Mouse (Mus musculus) heart, postnatal 14 days (tissue): ENCODE data around the gene Spata32. TPM values are rescaled to one million over a fixed set of nuclear protein-coding genes. Genes with fewer than 3 reads are reported as not detected.
A peak's percentile ranks its signal among the peaks of the same experiment; 100 is the strongest.

ENCODE experiments used
- DNase-seq, 2 experiments: peaks; one replicate each; pipeline ENCODE4 v3.0.0; 2021 to 2022
- intact Hi-C: fragments of 180-260 bp; cut with DNase I; formaldehyde crosslinking; loops from one replicate; pipeline ENCODE4 v1.15.1; 2025
- long read RNA-seq, 2 experiments: library from polyadenylated mRNA; stranded (forward); transcript quantifications; one replicate each; pipeline ENCODE4 v2.0.0; 2021
- total RNA-seq, 2 experiments: library from RNA; stranded (reverse); gene quantifications; 2 replicates each; pipeline ENCODE4 v1.2.3; 2021

Gene Spata32
- total RNA-seq: not detected
- long read RNA-seq, experiment 1: 0 reads
- long read RNA-seq, experiment 2: 0 reads

GRCm38 (mm10) chr11:103217790-103218516 lies at the start of gene Spata32:
Gene Spata32 (minus strand): TSS chr11:103218432.
- intact Hi-C loops: no loop called here
- peak; percentile 55 to 61 for DNase-seq

- intact Hi-C loops: no loop called here
- DNase-seq: peak; percentile 99 to 100
Observed at GRCm38 (mm10) chr11:103267346-103268219, 49.4 kb upstream of the Spata32 start, which contains the start of gene Map3k14. Gene Map3k14 (minus strand): TSS chr11:103267472.

- no peak for DNase-seq
- intact Hi-C loops: no loop called here
Observed at GRCm38 (mm10) chr11:103266729-103267345, 48.6 kb upstream of the Spata32 start.

DNA sequence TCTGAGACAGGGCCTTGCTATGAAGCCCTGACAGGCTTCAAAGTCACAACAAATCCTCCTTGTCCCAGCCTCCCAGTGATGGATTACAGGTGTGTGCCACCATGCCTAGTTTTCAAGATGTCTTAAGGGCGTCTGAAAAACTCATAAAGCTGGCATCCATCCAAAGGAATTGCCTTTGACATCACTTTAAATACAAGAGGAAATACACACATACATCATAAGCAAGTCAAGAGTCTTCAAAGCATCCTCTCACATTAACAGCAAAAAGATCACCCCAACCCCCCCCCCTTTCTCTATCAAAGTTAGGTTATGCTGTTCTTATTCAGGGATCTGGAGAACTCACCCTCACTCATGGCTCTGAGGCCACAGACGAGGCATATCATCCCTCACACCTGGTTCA lies 47.6 kb upstream of the Spata32 start:
- intact Hi-C loops: no loop called here
- DNase-seq: no peak

GRCm38 (mm10) chr11:103265211-103265610 lies 47.0 kb upstream of the Spata32 start:
- intact Hi-C loops: no loop called here
- no peak for DNase-seq

GRCm38 (mm10) chr11:103264427-103265005 lies 46.3 kb upstream of the Spata32 start:
- intact Hi-C loops: no loop called here
- no peak for DNase-seq

DNA sequence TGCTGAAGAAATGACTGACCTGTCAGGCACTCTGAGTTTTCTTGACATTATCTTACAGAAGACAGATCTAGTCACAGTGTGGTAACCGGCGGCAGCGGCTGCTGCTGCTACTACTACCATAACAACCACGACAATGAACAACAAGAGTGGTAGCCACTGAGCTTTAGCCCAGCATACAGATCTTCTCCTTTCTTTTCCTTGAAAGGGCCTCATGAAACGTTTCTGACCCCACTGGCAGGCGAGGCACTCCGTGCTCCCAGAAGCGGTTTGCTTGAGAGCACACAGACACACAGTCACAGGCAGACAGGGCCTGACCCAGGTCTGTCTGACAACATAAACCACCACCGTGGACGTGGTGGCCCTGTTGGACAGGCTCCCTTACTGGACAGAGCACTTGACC lies 45.3 kb upstream of the Spata32 start:
- intact Hi-C loops: no loop called here
- no peak for DNase-seq

DNA sequence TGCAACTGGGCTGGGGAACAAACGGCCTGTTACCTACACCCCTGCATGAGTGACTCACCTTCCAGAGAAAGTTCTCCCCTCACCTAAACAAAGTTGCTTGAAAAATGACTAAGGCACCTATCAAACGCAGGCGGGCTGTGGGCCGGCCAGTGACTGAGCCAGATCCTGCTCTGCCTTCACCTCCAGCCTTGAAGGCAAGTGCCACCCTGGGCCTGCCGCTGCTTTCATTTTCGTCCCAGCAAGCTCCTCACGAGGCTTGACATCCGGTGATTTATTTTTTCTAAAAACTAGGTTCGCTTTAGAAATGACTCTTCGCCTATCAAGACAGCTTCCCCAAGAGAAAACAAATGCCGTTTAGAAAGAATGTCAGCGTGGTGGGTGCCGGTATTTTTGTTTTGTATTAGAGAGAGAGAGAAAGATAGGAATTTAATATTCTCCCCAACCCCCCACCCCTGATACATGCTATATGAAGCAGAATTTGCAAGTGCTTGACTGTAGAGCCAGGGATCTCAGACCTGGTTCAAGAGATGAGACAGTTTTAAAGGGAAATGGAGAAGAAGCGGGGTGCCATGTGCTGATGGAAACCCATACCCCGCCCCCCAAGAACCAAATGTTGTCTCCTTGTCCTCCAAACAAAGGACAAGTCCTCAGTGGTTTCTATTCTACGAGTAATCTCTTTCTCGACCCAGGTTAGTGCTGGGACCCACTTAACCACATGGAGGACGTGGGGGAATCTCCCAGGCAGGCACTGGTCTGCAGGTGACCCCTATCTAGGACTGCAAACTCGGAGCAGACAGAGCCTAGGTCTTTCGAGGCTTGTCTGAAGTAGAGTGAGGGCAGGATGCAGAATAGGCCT lies 44.4 kb upstream of the Spata32 start:
- intact Hi-C loops: no loop called here
- peak in 1 of 2 experiments; percentile 40 for DNase-seq

DNA sequence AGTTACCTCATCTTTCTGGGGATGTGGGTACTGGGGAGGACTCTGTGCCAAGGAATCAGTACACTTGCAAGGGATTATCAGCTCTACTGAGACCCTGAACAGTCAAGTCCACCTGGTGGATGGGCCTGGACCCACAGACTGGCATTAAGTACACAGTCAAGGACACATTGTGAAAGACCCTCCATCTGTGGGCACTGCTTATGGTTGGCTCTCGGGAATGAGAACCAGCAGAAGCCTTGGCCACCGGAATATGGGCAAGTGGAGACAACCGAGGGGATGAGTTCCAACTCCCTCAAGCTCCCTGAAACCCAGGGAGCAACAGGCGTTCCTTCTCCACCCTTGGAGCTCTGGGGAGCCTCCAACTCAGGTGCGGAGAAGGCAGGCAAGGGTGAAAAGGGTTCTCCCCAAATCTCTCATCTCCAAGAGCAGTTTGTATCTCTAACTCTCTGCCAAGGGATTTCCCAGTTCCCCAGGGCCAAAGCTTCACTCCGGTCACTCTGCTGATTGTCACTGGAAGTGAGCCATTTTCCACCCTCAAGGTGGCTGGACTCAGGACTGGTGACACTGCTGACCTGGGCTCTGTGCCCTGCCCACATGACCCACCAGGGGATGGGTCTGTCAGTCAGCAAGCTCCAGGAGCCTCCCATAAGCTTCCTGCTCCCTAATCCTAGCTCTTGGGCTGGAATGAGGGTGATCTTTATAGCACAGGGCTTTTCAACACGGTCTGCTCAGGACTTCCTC lies 43.6 kb upstream of the Spata32 start:
- peak; percentile 52 to 64 for DNase-seq
- intact Hi-C loops: no loop called here

DNA sequence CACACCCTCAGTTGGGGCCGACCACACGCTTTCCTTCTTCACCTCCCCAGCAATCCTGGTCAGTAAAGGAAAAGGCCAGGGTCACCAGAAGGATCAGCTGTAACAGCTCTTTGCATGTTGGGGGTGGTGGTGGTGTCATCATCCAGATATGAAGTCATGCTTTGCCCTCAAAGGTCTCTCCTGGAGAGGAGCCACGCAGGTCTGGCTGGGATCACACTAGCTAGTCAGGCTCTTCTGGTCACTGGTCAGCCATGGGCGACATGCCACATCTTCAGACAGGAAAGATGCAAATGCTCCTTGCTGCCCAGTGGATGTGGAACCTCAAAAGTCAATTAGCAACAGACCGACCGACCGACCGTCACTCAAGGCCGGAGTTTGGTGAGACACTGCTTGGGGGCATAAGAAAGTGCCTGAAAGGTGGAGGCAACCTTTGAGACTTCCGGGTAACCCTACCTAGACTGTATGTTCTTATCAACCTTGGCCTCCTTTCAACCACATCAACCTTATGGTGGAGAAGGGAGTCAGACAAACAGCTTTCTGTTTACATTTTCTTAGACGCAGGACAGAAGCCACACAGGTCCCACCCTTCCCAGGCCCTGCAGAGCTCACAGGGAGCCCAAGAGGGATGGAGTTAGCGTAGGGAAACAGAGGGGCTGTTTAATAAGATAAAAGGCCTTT lies 42.4 kb upstream of the Spata32 start:
- intact Hi-C loops: no loop called here

GRCm38 (mm10) chr11:103260034-103260433 lies 41.8 kb upstream of the Spata32 start:
- intact Hi-C loops: no loop called here
- DNase-seq: no peak

More for the DNA sequence above, 42.4 kb upstream of the Spata32 start:
- no peak for DNase-seq

DNA sequence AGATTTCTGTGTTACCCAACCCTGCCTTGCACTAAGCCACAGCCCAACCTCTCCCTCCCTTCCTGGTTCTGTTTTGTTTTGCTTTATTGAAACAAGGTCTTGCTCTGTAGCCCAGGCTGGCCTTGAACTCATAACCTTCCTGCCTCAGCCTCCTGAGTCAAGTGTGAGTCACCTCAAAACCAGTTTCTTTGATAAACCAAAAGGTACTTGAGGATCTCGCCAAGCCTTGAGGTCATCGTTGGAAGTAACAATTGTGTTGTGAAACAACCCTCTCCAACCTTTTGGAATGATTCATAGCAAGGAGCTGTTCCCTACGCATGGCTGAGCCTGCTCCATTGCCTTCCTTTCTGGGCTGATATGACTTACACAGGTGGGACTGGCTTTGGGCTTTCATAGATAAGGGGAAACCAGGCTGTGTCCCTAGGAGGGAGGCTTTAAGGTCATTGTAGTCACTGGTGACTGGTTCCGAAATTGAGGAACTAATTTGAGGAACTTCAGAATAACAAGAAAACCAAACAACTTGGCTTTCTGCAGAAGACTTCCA lies 39.8 kb upstream of the Spata32 start:
- intact Hi-C loops: no loop called here
- no peak for DNase-seq

GRCm38 (mm10) chr11:103253605-103254004 lies 35.4 kb upstream of the Spata32 start:
- intact Hi-C loops: no loop called here
- DNase-seq: no peak

- DNase-seq: no peak
- intact Hi-C loops: no loop called here
Observed at GRCm38 (mm10) chr11:103252380-103252779, 34.1 kb upstream of the Spata32 start.

GRCm38 (mm10) chr11:103250324-103250723 lies 32.1 kb upstream of the Spata32 start:
- intact Hi-C loops: no loop called here
- DNase-seq: no peak

DNA sequence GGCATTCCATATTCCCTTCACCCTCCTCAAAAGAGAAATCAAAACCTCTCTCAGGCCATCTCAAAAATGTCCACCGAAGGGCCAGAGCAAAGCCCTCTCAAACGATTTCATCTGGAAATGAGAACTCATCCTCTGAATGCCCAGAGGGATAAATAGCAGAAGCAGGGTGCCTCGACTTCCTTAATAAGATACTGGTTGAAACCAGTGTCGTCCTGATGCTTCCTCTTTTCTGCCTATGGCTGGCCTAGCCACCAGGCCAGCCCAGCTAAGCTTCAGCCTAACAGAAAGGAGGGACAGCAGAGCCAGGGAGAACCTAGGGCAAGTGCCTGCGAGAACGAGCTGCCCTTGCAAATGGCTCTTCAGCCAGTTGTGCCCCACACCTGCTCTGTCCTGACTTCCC lies 31.3 kb upstream of the Spata32 start:
- DNase-seq: no peak
- intact Hi-C loops: no loop called here

- DNase-seq: no peak
- intact Hi-C loops: no loop called here
Observed at GRCm38 (mm10) chr11:103248837-103249236, 30.6 kb upstream of the Spata32 start.

DNA sequence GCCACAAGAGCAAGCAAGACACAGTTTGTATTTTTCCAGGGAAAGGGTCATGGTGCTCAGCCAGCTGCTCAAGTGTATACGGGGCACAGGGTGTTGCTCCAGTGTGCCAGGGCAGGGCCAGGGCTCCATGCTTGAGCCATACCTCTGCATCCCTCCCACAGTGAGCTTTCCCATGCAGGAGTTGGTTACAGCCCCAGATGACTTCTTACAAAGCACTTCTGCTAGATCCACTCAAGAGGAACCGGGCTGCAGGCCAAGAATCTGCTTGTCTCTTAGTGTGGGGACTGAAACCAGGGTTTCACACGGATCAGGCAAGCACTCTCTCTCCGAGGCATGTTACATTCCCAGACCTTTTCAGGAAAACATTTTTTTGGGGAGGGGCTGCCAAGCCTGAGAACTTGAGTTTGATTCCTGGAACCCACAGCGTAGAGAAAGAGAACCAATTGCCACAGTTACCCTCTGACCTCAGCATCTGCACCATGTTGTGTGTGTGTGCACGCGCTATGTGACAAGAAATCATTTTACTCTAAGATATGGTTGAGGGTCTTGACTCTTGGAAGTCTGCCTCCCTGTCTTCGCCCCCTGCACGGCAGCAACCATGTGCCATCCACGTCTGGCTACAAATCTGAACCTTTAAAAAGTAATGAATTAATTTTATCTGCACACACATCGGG lies 29.4 kb upstream of the Spata32 start:
- intact Hi-C loops: no loop called here
- DNase-seq: peak; percentile 82 to 89
